Mouse (Mus musculus) embryonic fibroblast, embryonic 13.5 days (primary cell): ENCODE measurements around the gene Trank1. TPM values are rescaled to one million over a fixed set of nuclear protein-coding genes. Genes with fewer than 3 reads are reported as not detected.

Source experiments
- H3K27ac ChIP-seq: 2 replicates; pipeline ENCODE4 v1.5.1; 2012; ENCODE audit warnings: low read length, control low read depth, inconsistent platforms; ENCODE audit not compliant: insufficient read depth
- H3K4me1 ChIP-seq: 2 replicates; pipeline ENCODE4 v1.6.1; 2011; ENCODE audit warnings: low read length; ENCODE audit not compliant: control insufficient read depth, insufficient read depth
- H3K4me3 ChIP-seq: 2 replicates; pipeline ENCODE4 v1.5.1; 2011; ENCODE audit warnings: mild to moderate bottlenecking, control low read depth, low read length; ENCODE audit not compliant: insufficient read depth
- CTCF ChIP-seq: IDR thresholded peaks from 2 replicates; pipeline ENCODE4 v1.5.1; 2011; ENCODE audit warnings: mild to moderate bottlenecking, control low read depth, low read length, moderate library complexity, borderline replicate concordance; ENCODE audit not compliant: insufficient read depth
- POLR2A ChIP-seq: IDR thresholded peaks from 2 replicates; pipeline ENCODE4 v1.6.1; 2011; ENCODE audit warnings: low read depth, mild to moderate bottlenecking, control low read depth, low read length, moderate library complexity
- polyA plus RNA-seq: library from polyadenylated mRNA; stranded (reverse); fragments of >200 nt; gene quantifications from 2 replicates; pipeline ENCODE4 v1.2.4, GENCODE M21; 2011; ENCODE audit warnings: low read depth; ENCODE audit not compliant: missing spikeins, insufficient read length

The Trank1 gene
- polyA plus RNA-seq, 1 experiment: not detected

- Histone ChIP-seq H3K4me3 (no peak overlapping the region), H3K27ac (no peak overlapping the region), H3K4me1 (no peaks in the 10 kb centered on the region)
- no peak for TF ChIP-seq CTCF
- TF ChIP-seq POLR2A: no peak
Measured at GRCm38 (mm10) chr9:111391036-111391435, 79.5 kb downstream of the Trank1 start.

DNA sequence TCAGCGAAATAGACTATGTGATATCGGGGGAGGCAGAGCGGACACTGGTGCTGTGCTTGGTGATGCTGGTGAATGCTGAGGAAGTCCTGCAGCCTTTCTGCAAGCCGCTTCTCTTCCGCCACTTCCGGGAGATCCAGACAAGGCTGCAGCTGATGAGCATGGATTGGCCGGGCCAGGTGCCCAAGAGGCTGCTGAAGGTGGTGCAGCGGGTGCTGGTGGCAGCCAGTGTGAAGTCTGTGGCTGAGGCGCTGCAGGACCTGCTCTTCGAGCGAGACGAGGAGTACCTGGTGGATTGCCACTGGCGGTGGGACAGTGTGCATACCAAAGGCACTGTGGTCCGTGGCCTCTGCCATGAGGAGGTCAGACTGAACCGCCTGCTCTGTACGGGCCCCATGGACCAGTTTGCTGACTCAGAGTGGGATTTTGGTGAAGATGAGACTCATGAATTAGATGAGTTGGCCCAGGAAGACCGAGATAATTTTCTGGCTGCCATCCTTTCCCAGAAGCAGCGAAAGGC is 80.4 kb downstream of the Trank1 start:
- Histone ChIP-seq H3K27ac (no peak overlapping the region), H3K4me3 (no peak overlapping the region), H3K4me1 (no peaks in the 10 kb centered on the region)
- no peak for TF ChIP-seq CTCF
- TF ChIP-seq POLR2A: no peak

- Histone ChIP-seq H3K27ac (no peak overlapping the region), H3K4me1 (no peaks in the 10 kb centered on the region), H3K4me3 (no peak overlapping the region)
- no peak for TF ChIP-seq CTCF
- TF ChIP-seq POLR2A: no peak
Measured at GRCm38 (mm10) chr9:111395265-111395664, 83.7 kb downstream of the Trank1 start.

DNA sequence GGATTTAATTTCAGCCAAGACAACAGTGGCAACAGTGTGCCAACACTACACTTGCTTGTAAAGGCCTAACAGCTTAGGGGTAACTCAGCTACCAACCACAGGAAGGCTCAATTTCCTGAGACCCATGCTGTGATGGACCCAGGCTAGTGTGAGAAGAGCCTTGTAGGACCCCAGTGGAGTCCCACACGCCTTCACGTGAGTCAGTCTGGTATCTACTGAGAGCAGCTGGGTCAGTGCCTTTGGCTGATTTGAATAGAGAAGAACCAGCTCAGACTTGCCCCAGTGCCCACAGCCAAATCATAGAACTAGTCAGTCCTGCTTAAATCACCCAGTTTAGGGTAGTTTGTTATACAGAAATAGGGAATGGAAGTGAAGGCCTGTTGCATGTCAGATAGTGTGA is 86.5 kb downstream of the Trank1 start:
- no peaks in the 10 kb centered on the region for H3K4me1 ChIP-seq
- H3K27ac ChIP-seq: no peak overlapping the region
- TF ChIP-seq CTCF (no peak), POLR2A (no peak)
- no peak overlapping the region for H3K4me3 ChIP-seq

- Histone ChIP-seq H3K27ac (no peak overlapping the region), H3K4me1 (no peaks in the 10 kb centered on the region), H3K4me3 (no peak overlapping the region)
- TF ChIP-seq CTCF: no peak
- TF ChIP-seq POLR2A: no peak
Measured at GRCm38 (mm10) chr9:111400089-111400488, 88.5 kb downstream of the Trank1 start.

GRCm38 (mm10) chr9:111403159-111403558 is 91.6 kb downstream of the Trank1 start:
- no peak for TF ChIP-seq CTCF
- no peak for TF ChIP-seq POLR2A
- H3K4me1 ChIP-seq: no peaks in the 10 kb centered on the region
- H3K4me3 ChIP-seq: no peak overlapping the region
- no peak overlapping the region for H3K27ac ChIP-seq

- H3K4me3 ChIP-seq: no peak overlapping the region
- TF ChIP-seq CTCF (no peak), POLR2A (no peak)
- H3K27ac ChIP-seq: no peak overlapping the region
- H3K4me1 ChIP-seq: no peaks in the 10 kb centered on the region
Measured at GRCm38 (mm10) chr9:111404346-111405079, 93.0 kb downstream of the Trank1 start.

DNA sequence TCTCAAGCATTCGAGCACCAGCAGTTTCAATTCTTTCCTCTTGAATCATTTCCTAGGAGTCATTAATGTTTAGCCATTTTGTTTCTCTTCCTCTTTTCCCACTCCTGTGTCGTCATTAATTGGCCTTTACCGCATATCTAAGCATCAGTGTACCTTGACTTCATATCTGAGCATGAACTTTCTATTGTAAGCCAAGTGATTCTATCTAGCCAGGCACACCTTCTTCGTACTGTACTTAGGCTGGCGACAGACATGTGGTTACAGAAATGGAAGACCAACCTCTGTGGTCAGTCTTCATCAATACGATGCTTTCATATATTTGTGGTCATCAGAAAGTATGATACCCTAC is 93.5 kb downstream of the Trank1 start:
- no peak overlapping the region for H3K27ac ChIP-seq

DNA sequence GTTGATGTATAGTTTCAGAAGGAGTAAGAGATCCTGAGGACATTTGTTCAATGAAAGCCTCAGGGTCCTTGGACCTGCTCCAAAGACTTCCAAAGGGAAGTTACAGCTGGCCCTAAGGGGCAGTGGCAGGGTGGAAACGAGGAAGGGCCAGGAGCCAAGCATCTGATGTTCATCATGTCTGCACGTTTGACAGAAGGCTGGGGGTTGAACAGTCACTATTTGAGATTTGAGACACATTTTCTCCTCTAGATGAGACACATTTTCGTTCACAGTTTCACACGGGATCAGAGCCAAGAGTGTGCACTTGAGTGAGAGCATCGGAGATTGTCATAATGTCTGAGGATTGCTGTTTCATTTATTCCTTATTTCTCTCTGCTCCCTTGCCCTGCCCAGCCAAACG is 96.5 kb downstream of the Trank1 start:
- Histone ChIP-seq H3K4me1 (no peaks in the 10 kb centered on the region), H3K27ac (no peak overlapping the region), H3K4me3 (no peak overlapping the region)
- no peak for TF ChIP-seq CTCF
- no peak for TF ChIP-seq POLR2A

More for the DNA sequence above, 93.5 kb downstream of the Trank1 start:
- no peak for TF ChIP-seq POLR2A
- TF ChIP-seq CTCF: no peak
- no peak overlapping the region for H3K4me3 ChIP-seq
- no peaks in the 10 kb centered on the region for H3K4me1 ChIP-seq

DNA sequence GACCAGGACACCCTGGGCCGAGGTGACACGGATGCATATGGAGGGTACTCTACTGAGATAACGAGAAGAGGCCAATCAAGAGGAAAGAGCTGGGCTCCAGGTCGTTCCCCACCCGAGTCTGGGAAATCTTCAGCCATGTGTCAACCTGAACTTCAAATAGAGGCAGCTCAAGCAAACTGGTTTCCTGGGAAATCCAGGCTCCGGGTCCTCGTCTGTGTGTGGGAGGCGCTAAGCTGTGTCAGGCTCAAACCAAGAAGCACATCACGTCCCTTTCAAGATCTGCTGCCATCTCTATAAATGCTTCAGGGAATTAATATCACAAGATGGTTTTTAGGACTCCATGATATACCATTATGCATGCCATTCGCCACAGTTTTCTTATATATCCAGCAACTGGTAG is 96.9 kb downstream of the Trank1 start:
- Histone ChIP-seq H3K4me1 (no peaks in the 10 kb centered on the region), H3K27ac (no peak overlapping the region), H3K4me3 (no peak overlapping the region)
- no peak for TF ChIP-seq POLR2A
- no peak for TF ChIP-seq CTCF
